Mouse (Mus musculus) lung, adult 2 months (tissue): ENCODE results near the gene Rfx7. TPM values are rescaled to one million over a fixed set of nuclear protein-coding genes. Genes with fewer than 3 reads are reported as not detected.

ENCODE experiments used
- DNase-seq: peaks from one replicate; pipeline ENCODE4 v3.0.0; 2022
- H3K4me1 ChIP-seq: fragments of 200-500 bp; 2 replicates; pipeline ENCODE4 v1.6.1; 2011; ENCODE audit warnings: low read length; ENCODE audit not compliant: control insufficient read depth, insufficient read depth
- H3K4me3 ChIP-seq: fragments of 200-500 bp; replicated peaks from 2 replicates; pipeline ENCODE3; 2011; ENCODE audit warnings: low read depth, mild to moderate bottlenecking, control low read depth, low read length; ENCODE audit errors: extremely low read depth
- CTCF ChIP-seq: fragments of 200-500 bp; IDR thresholded peaks from 2 replicates; pipeline ENCODE4 v1.5.1; 2011; ENCODE audit warnings: mild to moderate bottlenecking, low read length, control low read depth; ENCODE audit not compliant: insufficient read depth
- POLR2A ChIP-seq: fragments of 200-500 bp; IDR thresholded peaks from 2 replicates; pipeline ENCODE4 v1.6.1; 2011; ENCODE audit warnings: low read depth, mild to moderate bottlenecking, control low read depth, low read length, borderline replicate concordance; ENCODE audit errors: extremely low read depth
- WGBS: fragments of 180-500 bp; shearing (Covaris S2); methylation state at CpG from one replicate; pipeline ENCODE4 v1.1.7; 2018; 5-methylcytosine and 5-hydroxymethylcytosine counted together
- polyA plus RNA-seq: library from polyadenylated mRNA; depleted of rRNA; stranded (reverse); fragments of >200 nt; gene quantifications from 2 replicates; pipeline ENCODE4 v1.2.3, GENCODE M21; 2012

Rfx7 gene
- polyA plus RNA-seq, 1 experiment = 6.1 TPM

GRCm38 (mm10) chr9:72609771-72610170 lies 77.7 kb downstream of the Rfx7 start:
- Histone ChIP-seq H3K4me1 (no peaks in the 10 kb centered on the region), H3K4me3 (no peak overlapping the region)
- TF ChIP-seq POLR2A = no peak
- no peak for TF ChIP-seq CTCF
- no peak for DNase-seq

GRCm38 (mm10) chr9:72613884-72614283 lies 81.8 kb downstream of the Rfx7 start:
- H3K4me3 ChIP-seq = no peak overlapping the region
- 61% methylated on average over 2 of the region's 2 CpGs for WGBS
- TF ChIP-seq CTCF (no peak), POLR2A (no peak)
- no peaks in the 10 kb centered on the region for H3K4me1 ChIP-seq
- no peak for DNase-seq

- WGBS = 59% methylated on average over 6 of the region's 6 CpGs
- no peak for DNase-seq
- Histone ChIP-seq H3K4me1 (no peaks in the 10 kb centered on the region), H3K4me3 (no peak overlapping the region)
- TF ChIP-seq CTCF = no peak
Observed at GRCm38 (mm10) chr9:72614786-72615480, 82.9 kb downstream of the Rfx7 start.

- 96% methylated on average over 3 of the region's 3 CpGs for WGBS
- TF ChIP-seq POLR2A = no peak
- no peak for TF ChIP-seq CTCF
- no peak for DNase-seq
- H3K4me1 ChIP-seq = no peaks in the 10 kb centered on the region
- no peak overlapping the region for H3K4me3 ChIP-seq
Observed at GRCm38 (mm10) chr9:72618037-72618436, 86.0 kb downstream of the Rfx7 start.

GRCm38 (mm10) chr9:72623605-72624004 lies 91.6 kb downstream of the Rfx7 start:
- TF ChIP-seq POLR2A (no peak), CTCF (no peak)
- 71% methylated on average over 1 of the region's 1 CpGs for WGBS
- DNase-seq = no peak
- H3K4me1 ChIP-seq = peaks cover 3% of the 10 kb centered on the region; the same call in 1 of the 2 replicates
- H3K4me3 ChIP-seq = no peak overlapping the region

GRCm38 (mm10) chr9:72627598-72627997 lies 95.6 kb downstream of the Rfx7 start:
- WGBS = 72% methylated on average over 1 of the region's 1 CpGs
- Histone ChIP-seq H3K4me1 (peaks cover 4% of the 10 kb centered on the region; the same call in 1 of the 2 replicates), H3K4me3 (no peak overlapping the region)
- TF ChIP-seq CTCF (no peak), POLR2A (no peak)
- no peak for DNase-seq

GRCm38 (mm10) chr9:72628591-72628990 lies 96.6 kb downstream of the Rfx7 start:
- Histone ChIP-seq H3K4me1 (peaks cover 4% of the 10 kb centered on the region; the same call in 1 of the 2 replicates), H3K4me3 (no peak overlapping the region)
- DNase-seq = no peak
- 0% methylated on average over 2 of the region's 2 CpGs for WGBS
- no peak for TF ChIP-seq CTCF
- TF ChIP-seq POLR2A = no peak

- Histone ChIP-seq H3K4me1 (peaks cover 4% of the 10 kb centered on the region; the same call in 1 of the 2 replicates), H3K4me3 (no peak overlapping the region)
- TF ChIP-seq POLR2A (no peak), CTCF (no peak)
- DNase-seq = no peak
- 38% methylated on average over 1 of the region's 1 CpGs for WGBS
Observed at GRCm38 (mm10) chr9:72632198-72632597, 100.2 kb downstream of the Rfx7 start.

GRCm38 (mm10) chr9:72635134-72635533 lies 103.1 kb downstream of the Rfx7 start:
- H3K4me1 ChIP-seq = 0 out of 2 replicates have a peak, but pooled peaks cover 3% of the 10 kb centered on the region
- no peak for DNase-seq
- H3K4me3 ChIP-seq = no peak overlapping the region
- no peak for TF ChIP-seq POLR2A
- peak; percentile 11; the same call in 1 of the 2 replicates for TF ChIP-seq CTCF

GRCm38 (mm10) chr9:72636547-72636946 lies 104.5 kb downstream of the Rfx7 start:
- Histone ChIP-seq H3K4me3 (no peak overlapping the region), H3K4me1 (peaks cover 12% of the 10 kb centered on the region)
- DNase-seq = no peak
- TF ChIP-seq POLR2A = no peak
- TF ChIP-seq CTCF = no peak
- WGBS = 75% methylated on average over 7 of the region's 7 CpGs

- no peak overlapping the region for H3K4me3 ChIP-seq
- TF ChIP-seq CTCF (no peak), POLR2A (no peak)
- peaks cover 12% of the 10 kb centered on the region for H3K4me1 ChIP-seq
- WGBS = 82% methylated on average over 8 of the region's 8 CpGs
- no peak for DNase-seq
Observed at GRCm38 (mm10) chr9:72637243-72637642, 105.2 kb downstream of the Rfx7 start.
